Mouse (Mus musculus): Measurements from ENCODE around the gene Fah.

- TF ChIP-seq NANOG (IDR thresholded peaks at IDR 0.05; ENCODE audit: borderline replicate concordance, low read length) (no peak), CTCF (conservative IDR thresholded peaks at IDR 0.05; ENCODE audit: low read length) (no peak)
These were observed 17.2 kb upstream of the Fah start for GRCm38 (mm10) chr7:84623718-84624117.

Data from E14TG2a.4 (cell line).